Mouse (Mus musculus): ENCODE results near the gene Sstr4. TPM values are rescaled to one million over a fixed set of nuclear protein-coding genes. Genes with fewer than 3 reads are reported as not detected.
A peak's percentile ranks its signal among the peaks of the same experiment; 100 is the strongest.

Gene Sstr4
- polyA plus RNA-seq, 1 experiment from 2014 or later, result 0.80 TPM

- ATAC-seq, result peak; percentile 70
- 77% methylated on average over 10 of the region's 10 CpGs for WGBS
- no peaks in the 10 kb centered on the region for H3K36me3 ChIP-seq (ENCODE audit: poor library complexity, severe bottlenecking)
Observed at GRCm38 (mm10) chr2:148375326-148376150, 19.6 kb upstream of the Sstr4 start.

GRCm38 (mm10) chr2:148378817-148379342 is 16.3 kb upstream of the Sstr4 start:
- no peak overlapping the region for H3K9ac ChIP-seq
- no peaks in the 10 kb centered on the region for H3K27me3 ChIP-seq
- no peak overlapping the region for H3K27ac ChIP-seq
- H3K4me3 ChIP-seq, result no peak overlapping the region
- H3K4me2 ChIP-seq, result no peak overlapping the region
- H3K36me3 ChIP-seq (ENCODE audit: poor library complexity, severe bottlenecking), result no peaks in the 10 kb centered on the region
- no peak for ATAC-seq
- 69% methylated on average over 1 of the region's 1 CpGs for WGBS
- H3K4me1 ChIP-seq, result no peaks in the 10 kb centered on the region
- no peaks in the 10 kb centered on the region for H3K9me3 ChIP-seq (replicated peaks)

More at GRCm38 (mm10) chr2:148375326-148376150, 19.6 kb upstream of the Sstr4 start:
- no peaks in the 10 kb centered on the region for H3K4me1 ChIP-seq
- no peak overlapping the region for H3K4me3 ChIP-seq
- no peaks in the 10 kb centered on the region for H3K9me3 ChIP-seq (replicated peaks)
- no peak overlapping the region for H3K4me2 ChIP-seq
- H3K27me3 ChIP-seq, result no peaks in the 10 kb centered on the region
- no peak overlapping the region for H3K9ac ChIP-seq
- H3K27ac ChIP-seq, result no peak overlapping the region

GRCm38 (mm10) chr2:148379899-148380413 is 15.2 kb upstream of the Sstr4 start:
- no peaks in the 10 kb centered on the region for H3K4me1 ChIP-seq
- no peak overlapping the region for H3K9ac ChIP-seq
- H3K4me3 ChIP-seq, result no peak overlapping the region
- no peaks in the 10 kb centered on the region for H3K27me3 ChIP-seq
- no peak overlapping the region for H3K4me2 ChIP-seq
- no peak overlapping the region for H3K27ac ChIP-seq
- no peak for ATAC-seq
- H3K9me3 ChIP-seq (replicated peaks), result no peaks in the 10 kb centered on the region
- WGBS, result 90% methylated on average over 1 of the region's 1 CpGs
- no peaks in the 10 kb centered on the region for H3K36me3 ChIP-seq (ENCODE audit: poor library complexity, severe bottlenecking)

GRCm38 (mm10) chr2:148381076-148381475 is 14.1 kb upstream of the Sstr4 start:
- Histone ChIP-seq H3K27me3 (no peaks in the 10 kb centered on the region), H3K9ac (no peak overlapping the region), H3K9me3 (replicated peaks) (no peaks in the 10 kb centered on the region), H3K36me3 (ENCODE audit: poor library complexity, severe bottlenecking) (no peaks in the 10 kb centered on the region), H3K4me2 (no peak overlapping the region), H3K4me1 (no peaks in the 10 kb centered on the region), H3K27ac (no peak overlapping the region), H3K4me3 (no peak overlapping the region)
- WGBS, result 81% methylated on average over 2 of the region's 2 CpGs
- ATAC-seq, result no peak

- Histone ChIP-seq H3K4me2 (no peak overlapping the region), H3K9me3 (replicated peaks) (no peaks in the 10 kb centered on the region), H3K4me3 (no peak overlapping the region), H3K36me3 (ENCODE audit: poor library complexity, severe bottlenecking) (no peaks in the 10 kb centered on the region), H3K27ac (no peak overlapping the region), H3K4me1 (no peaks in the 10 kb centered on the region), H3K9ac (no peak overlapping the region), H3K27me3 (no peaks in the 10 kb centered on the region)
- 95% methylated on average over 3 of the region's 3 CpGs for WGBS
- no peak for ATAC-seq
Observed at GRCm38 (mm10) chr2:148386476-148386875, 8.7 kb upstream of the Sstr4 start.

- no peak overlapping the region for H3K9ac ChIP-seq
- H3K27me3 ChIP-seq, result no peaks in the 10 kb centered on the region
- H3K9me3 ChIP-seq (replicated peaks), result no peaks in the 10 kb centered on the region
- WGBS, result 95% methylated on average over 2 of the region's 2 CpGs
- no peak overlapping the region for H3K4me3 ChIP-seq
- H3K27ac ChIP-seq, result no peak overlapping the region
- no peaks in the 10 kb centered on the region for H3K4me1 ChIP-seq
- no peak for ATAC-seq
- no peak overlapping the region for H3K4me2 ChIP-seq
- H3K36me3 ChIP-seq (ENCODE audit: poor library complexity, severe bottlenecking), result no peaks in the 10 kb centered on the region
Observed at GRCm38 (mm10) chr2:148386927-148387326, 8.2 kb upstream of the Sstr4 start.

GRCm38 (mm10) chr2:148387652-148388581 is 7.2 kb upstream of the Sstr4 start:
- H3K4me2 ChIP-seq, result no peak overlapping the region
- no peaks in the 10 kb centered on the region for H3K27me3 ChIP-seq
- no peaks in the 10 kb centered on the region for H3K4me1 ChIP-seq
- no peak overlapping the region for H3K27ac ChIP-seq
- no peak for ATAC-seq
- no peak overlapping the region for H3K4me3 ChIP-seq
- H3K36me3 ChIP-seq (ENCODE audit: poor library complexity, severe bottlenecking), result no peaks in the 10 kb centered on the region
- H3K9me3 ChIP-seq (replicated peaks), result no peaks in the 10 kb centered on the region
- 76% methylated on average over 6 of the region's 6 CpGs for WGBS
- no peak overlapping the region for H3K9ac ChIP-seq

GRCm38 (mm10) chr2:148393149-148393548 is 2.0 kb upstream of the Sstr4 start:
- H3K4me3 ChIP-seq, result no peak overlapping the region
- no peak for ATAC-seq
- H3K4me2 ChIP-seq, result no peak overlapping the region
- peaks cover 14% of the 10 kb centered on the region for H3K4me1 ChIP-seq
- H3K9me3 ChIP-seq (replicated peaks), result no peaks in the 10 kb centered on the region
- no peaks in the 10 kb centered on the region for H3K36me3 ChIP-seq (ENCODE audit: poor library complexity, severe bottlenecking)
- H3K27ac ChIP-seq, result no peak overlapping the region
- peaks cover 38% of the 10 kb centered on the region for H3K27me3 ChIP-seq
- WGBS, result 92% methylated on average over 1 of the region's 1 CpGs
- H3K9ac ChIP-seq, result no peak overlapping the region

- no peak overlapping the region for H3K4me3 ChIP-seq
- no peak overlapping the region for H3K27ac ChIP-seq
- no peak overlapping the region for H3K4me2 ChIP-seq
- no peaks in the 10 kb centered on the region for H3K9me3 ChIP-seq (replicated peaks)
- ATAC-seq, result no peak
- no peaks in the 10 kb centered on the region for H3K36me3 ChIP-seq (ENCODE audit: poor library complexity, severe bottlenecking)
- peaks cover 38% of the 10 kb centered on the region for H3K27me3 ChIP-seq
- H3K4me1 ChIP-seq, result peaks cover 14% of the 10 kb centered on the region
- H3K9ac ChIP-seq, result no peak overlapping the region
Observed at GRCm38 (mm10) chr2:148393846-148394245, 1.3 kb upstream of the Sstr4 start.

- H3K27me3 ChIP-seq, result peaks cover 38% of the 10 kb centered on the region
- WGBS, result 70% methylated on average over 10 of the region's 10 CpGs
- no peak overlapping the region for H3K9ac ChIP-seq
- H3K4me1 ChIP-seq, result peaks cover 14% of the 10 kb centered on the region
- ATAC-seq, result peak; percentile 12; the same call in 1 of the 2 replicates
- H3K4me2 ChIP-seq, result peak overlapping the region; percentile 95
- H3K9me3 ChIP-seq (replicated peaks), result no peaks in the 10 kb centered on the region
- H3K27ac ChIP-seq, result no peak overlapping the region
- peak overlapping the region; percentile 56 for H3K4me3 ChIP-seq
- no peaks in the 10 kb centered on the region for H3K36me3 ChIP-seq (ENCODE audit: poor library complexity, severe bottlenecking)
Observed at GRCm38 (mm10) chr2:148396209-148396608, 1.1 kb downstream of the Sstr4 start.

- ATAC-seq, result no peak
- Histone ChIP-seq H3K27me3 (peaks cover 38% of the 10 kb centered on the region), H3K4me3 (no peak overlapping the region), H3K27ac (no peak overlapping the region), H3K9ac (no peak overlapping the region), H3K4me2 (no peak overlapping the region), H3K9me3 (replicated peaks) (no peaks in the 10 kb centered on the region), H3K4me1 (peaks cover 14% of the 10 kb centered on the region), H3K36me3 (ENCODE audit: poor library complexity, severe bottlenecking) (no peaks in the 10 kb centered on the region)
- 74% methylated on average over 11 of the region's 11 CpGs for WGBS
Observed at GRCm38 (mm10) chr2:148397015-148397783, 2.1 kb downstream of the Sstr4 start.
